Mouse (Mus musculus): ENCODE results near the gene Zfp978.
"Not testable (repeated sequence)": the region's sequence is repeated elsewhere in the genome, so short reads cannot be mapped to it uniquely, and the experiment has no call there.

Gene Zfp978

DNA sequence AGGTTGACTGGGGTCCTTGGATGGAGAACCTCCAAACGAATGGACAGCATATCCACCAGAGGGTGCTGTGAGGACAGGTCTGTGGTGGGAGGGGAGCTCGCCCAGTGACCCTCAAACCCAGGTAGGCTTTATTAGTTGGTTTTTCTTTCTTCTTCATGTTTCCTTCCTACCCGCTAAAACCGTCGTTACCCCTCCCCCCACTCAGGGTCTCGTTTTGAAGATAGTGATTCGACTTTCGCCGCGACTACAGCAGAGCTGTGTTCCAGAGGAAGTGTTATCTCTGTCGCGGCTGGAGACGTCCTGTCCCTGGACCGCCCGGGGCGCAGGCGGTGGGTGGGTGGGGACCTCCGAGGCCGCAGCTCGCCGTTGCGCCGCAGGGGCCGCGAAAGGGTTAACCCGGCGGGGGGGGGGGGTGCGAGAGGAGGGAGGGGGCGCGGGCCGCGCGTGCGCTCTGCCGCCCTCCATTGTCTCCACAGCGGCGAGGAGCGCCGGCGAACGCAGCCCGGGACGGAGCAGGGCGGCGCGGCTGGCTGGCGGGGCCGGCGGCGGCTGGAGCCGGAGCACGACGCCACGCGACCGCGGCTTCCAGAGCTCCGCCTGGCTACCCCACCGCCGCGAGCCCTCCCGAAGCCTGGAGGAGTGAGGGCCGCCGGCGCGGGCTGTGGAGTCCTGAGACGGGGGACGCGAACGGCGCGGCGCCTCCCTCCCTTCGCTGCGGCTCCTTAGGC lies 45.8 kb downstream of the Zfp978 start:
- DNase-seq (ENCODE audit: low read depth, low spot score) = peak; percentile 21

DNA sequence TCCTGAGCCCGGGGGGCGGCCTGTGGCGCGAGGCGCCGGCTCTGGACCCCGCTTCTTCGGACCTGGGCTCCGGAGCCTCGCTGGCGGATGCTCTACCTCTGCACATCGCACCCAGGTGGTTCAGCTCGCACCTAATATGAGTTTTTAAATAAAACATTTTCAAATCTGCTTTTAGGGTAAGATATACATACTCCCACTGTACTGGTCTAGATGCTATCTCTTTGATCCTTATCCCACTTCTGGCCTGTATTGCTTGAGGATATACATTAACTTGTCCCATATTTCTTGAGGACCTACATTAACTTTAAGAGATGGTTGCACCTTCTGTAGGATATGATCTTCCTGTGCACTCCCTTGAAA lies 46.3 kb downstream of the Zfp978 start:
- no peak for DNase-seq (ENCODE audit: low read depth, low spot score)

DNA sequence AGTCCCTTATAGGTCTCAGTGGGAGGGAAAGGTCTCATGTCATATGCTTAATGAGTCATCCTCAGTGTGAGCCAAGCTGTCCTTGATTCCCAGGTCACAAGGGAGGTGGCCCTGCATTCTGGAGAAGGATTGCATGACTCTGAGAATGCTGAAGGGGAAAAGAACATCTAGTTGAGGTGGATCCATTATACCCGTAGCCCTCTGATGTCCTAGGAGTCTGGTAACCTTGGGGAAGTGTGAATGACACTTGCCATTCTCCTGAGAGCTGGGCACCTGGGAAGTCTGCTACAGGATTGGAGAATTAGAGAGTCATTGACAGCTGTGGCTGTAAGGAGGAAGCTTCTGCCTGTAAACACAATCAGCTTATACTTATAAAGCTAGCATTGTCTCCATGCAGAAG lies 55.3 kb downstream of the Zfp978 start:
- DNase-seq (ENCODE audit: low read depth, low spot score) = not testable (repeated sequence)

DNA sequence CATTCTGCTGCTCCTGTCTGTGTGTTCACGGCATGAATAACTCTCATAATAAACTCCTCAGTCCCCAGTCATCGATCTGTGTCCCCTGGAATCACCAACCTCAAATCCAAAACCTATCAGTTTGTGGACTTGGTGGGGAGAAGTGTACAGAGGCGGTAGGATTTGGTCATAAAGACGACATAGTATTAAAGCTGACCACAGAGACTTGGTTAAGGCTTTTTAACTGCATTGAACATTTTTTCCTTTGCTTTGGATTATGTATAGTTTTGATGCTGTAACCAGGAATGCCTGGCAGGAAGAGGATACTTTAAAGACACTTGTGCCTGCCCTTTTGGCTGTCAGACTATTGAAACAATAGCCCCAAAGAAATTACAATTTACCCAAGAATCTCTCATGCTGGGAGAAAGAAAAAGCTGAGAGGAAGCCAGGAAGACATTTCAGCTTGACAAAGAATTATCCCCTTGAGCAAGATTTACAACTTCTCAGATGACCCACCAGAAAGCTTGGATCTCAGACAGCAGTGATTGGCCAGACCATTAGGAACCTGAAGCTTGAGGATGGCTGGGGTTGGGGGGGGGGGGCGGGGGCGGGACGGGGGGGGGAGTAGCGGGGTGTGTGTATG lies 56.2 kb downstream of the Zfp978 start:
- DNase-seq (ENCODE audit: low read depth, low spot score) = no peak

DNA sequence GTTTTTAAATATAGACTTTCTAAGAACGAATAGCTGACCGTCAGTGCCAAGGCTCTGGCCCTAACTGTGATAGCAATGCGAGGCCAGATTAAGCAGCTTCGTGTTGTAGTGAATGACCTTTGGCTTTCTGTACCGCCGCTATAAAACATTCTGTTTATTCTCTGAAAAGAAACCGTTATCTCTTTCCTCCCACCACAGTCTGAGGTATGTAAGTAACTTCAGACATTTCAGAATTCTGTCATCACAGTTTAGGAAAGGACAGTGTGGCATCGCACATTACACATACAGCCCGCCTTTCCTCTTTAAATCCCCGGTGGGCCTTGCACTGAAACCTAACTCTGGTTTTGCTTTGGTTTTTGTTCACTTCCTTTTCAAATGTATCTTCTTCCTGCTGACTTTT lies 56.8 kb downstream of the Zfp978 start:
- DNase-seq (ENCODE audit: low read depth, low spot score) = no peak

DNA sequence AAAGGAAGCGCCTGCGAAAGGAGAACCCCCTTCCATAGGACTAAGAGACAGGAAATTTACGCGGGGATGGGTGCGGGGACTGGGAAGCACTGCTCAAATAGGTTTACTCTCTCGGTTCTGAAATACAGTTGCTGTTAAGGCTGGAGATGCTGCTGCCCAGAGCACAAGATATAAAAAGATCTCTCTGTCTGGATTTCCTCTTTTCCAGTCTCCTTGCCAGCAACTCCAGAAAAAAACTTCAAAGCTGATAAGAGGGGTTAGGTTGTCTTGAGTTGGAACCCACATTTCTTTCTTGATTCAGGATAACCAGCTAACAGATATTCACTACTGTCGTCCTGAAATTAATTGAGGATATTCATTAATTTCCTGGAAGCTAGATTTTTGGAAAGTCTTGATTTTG lies 57.2 kb downstream of the Zfp978 start:
- not testable (repeated sequence) for DNase-seq (ENCODE audit: low read depth, low spot score)

DNA sequence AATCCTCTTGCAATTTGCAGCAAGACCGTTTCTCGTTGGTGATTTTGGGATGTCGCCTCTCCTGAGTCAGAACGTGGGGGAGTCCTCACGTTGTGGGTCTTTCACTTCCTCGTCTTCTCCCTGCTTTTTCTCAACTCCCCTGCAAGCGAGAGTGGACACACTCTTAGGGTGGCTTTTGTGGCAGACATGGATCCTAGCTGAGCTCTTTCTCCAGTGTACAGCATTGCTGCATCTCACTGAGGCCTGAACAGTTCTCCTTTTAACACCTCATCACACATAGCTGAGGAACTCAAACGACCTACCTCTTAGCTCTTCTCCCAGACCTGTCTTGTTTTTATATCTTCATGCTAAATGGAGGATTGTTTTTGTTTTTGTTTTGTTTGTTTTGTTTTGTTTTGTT lies 58.1 kb downstream of the Zfp978 start:
- not testable (repeated sequence) for DNase-seq (ENCODE audit: low read depth, low spot score)

- not testable (repeated sequence) for DNase-seq (ENCODE audit: low read depth, low spot score)
Observed at GRCm38 (mm10) chr4:147419756-147420590, 58.9 kb downstream of the Zfp978 start.

GRCm38 (mm10) chr4:147420794-147421193 lies 59.7 kb downstream of the Zfp978 start:
- no peak for DNase-seq (ENCODE audit: low read depth, low spot score)

DNA sequence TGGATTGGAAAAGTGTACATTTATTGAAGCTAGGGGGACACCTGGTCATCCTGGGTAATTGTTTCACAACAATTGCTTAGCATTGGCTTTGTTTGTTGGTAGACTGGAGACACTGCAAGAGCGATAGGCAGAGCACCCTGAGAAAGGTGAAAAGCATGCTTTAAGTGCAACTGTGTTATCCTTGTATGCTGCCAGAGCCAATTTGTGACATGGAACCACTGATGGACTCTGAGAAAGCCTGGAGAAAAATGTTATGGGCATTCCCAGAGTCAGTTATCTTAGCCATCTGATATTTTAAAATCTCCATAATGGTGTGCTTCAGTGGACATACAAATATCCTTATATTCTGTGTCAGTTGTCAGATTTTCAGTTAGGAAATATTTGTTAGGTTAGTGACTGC lies 60.2 kb downstream of the Zfp978 start:
- DNase-seq (ENCODE audit: low read depth, low spot score) = not testable (repeated sequence)

GRCm38 (mm10) chr4:147423140-147423539 lies 62.0 kb downstream of the Zfp978 start:
- no peak for DNase-seq (ENCODE audit: low read depth, low spot score)

DNA sequence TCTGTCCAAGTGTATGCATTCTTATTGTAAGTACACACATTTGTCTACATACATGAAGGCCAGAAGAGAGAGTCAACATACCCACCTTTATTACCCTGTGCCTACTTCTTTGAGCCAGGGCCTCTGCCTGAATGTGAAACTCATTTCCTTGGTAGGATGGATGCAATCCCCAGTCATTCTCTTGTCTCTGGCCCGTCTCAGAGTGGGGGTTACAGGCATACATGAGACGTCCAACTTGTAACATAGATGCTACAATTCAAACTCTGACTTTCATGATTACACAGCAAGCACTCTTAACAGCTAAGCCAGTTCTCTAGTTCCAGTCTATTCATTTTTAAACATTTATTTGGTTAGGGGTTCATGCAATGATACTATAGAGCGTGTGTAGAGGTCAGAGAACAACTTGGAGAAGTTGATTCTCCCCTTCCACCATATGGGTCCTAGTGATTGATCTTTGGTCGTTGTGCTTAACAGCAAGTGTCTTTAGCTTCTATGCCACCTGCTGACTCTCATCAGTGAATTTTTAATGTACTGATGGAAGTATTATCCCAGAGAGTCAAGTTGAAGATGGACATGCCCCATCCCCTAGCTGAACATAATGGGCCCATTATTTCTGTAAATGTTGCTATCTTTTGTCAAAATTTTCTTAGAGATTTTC lies 62.7 kb downstream of the Zfp978 start:
- no peak for DNase-seq (ENCODE audit: low read depth, low spot score)

- not testable (repeated sequence) for DNase-seq (ENCODE audit: low read depth, low spot score)
Observed at GRCm38 (mm10) chr4:147424404-147424803, 63.3 kb downstream of the Zfp978 start.

- DNase-seq (ENCODE audit: low read depth, low spot score) = not testable (repeated sequence)
Observed at GRCm38 (mm10) chr4:147425615-147426347, 64.7 kb downstream of the Zfp978 start.

- DNase-seq (ENCODE audit: low read depth, low spot score) = no peak
Observed at GRCm38 (mm10) chr4:147430651-147431050, 69.5 kb downstream of the Zfp978 start.

GRCm38 (mm10) chr4:147431696-147432442 lies 70.8 kb downstream of the Zfp978 start:
- DNase-seq (ENCODE audit: low read depth, low spot score) = not testable (repeated sequence)

DNA sequence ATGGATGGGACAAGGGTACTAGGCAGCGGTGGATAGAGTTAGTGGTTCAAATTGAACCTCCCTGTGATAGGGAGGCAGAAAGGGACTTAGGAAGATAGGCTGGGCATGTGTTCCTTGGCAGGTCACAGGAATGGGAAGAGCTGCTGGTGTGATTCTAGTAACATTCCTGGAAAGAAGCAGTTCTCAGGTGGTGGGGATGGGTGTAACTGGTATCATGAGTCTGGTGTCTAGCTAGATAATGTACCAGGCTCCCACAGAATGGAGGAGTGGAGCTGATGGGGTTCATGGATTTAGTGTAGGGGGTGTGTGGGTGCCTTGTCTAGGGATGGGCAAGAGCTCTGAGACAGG lies 71.3 kb downstream of the Zfp978 start:
- DNase-seq (ENCODE audit: low read depth, low spot score) = no peak

DNA sequence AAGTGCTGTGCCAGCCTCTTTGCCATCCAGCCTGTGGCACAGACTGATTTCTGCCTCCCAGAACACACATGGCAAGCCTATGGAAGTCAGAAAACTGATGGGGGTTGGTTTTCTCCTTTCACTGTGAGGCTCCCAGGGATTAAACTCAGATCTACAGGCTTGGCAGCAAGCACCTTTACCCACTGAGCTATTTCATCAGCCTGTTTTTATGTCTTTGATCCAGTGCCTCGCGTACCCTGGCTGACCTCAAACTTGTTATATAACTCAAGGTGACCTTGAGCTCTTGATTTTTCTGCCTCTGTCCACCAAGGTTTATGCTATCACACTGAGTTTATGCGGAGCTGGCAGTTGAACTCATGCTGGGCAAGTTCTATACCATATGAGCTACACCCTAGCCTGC lies 71.9 kb downstream of the Zfp978 start:
- DNase-seq (ENCODE audit: low read depth, low spot score) = no peak

DNA sequence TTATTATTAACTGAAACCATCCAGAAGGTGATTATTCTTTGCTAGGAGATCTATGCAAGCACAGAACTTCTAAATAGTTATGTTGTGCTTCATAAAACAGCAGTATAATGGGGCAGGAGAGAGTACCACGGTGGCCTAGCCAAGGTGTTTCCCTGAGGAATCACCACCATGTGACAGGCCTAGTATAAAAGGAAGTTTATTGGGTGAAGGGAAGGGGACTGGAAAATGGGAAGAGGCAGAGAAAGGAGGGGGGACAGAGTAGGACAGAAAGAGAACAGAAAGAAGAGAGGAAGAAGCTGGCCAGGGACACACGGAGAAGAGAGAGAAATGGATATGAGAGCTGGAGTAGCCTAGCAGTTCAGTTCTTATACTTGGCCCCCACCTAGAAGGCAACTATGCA lies 72.8 kb downstream of the Zfp978 start:
- no peak for DNase-seq (ENCODE audit: low read depth, low spot score)

Measured in brain, adult 2 months (tissue).